9 mouse cellular contexts compared by ENCODE assay signal in genomic region chr5:147050816-147051499, GRCm38 (mm10). TPM values are rescaled to one million over a fixed set of nuclear protein-coding genes. Genes with fewer than 3 reads are reported as not detected.
DNase-seq lines count a peak whose midpoint lies in the region; ATAC-seq and TF ChIP-seq lines count a peak whose summit lies in the region.
"Had no signal": no experiment of that assay in that cellular context is flagged by ENCODE, and none has a peak within 500 bp of the region (broad histone marks: within the 10 kb centered on the region; RNA-seq: fewer than 3 reads in every experiment).

No protein-coding gene starts in this region.

- H3K27ac ChIP-seq in kidney, embryonic 16.5 days (ENCODE audit: low read length) = no peak overlapping the region
- peak overlapping the region; percentile 72 for H3K27ac ChIP-seq in liver, postnatal 0 days (ENCODE audit: low read depth)

- no peak for TF ChIP-seq CTCF in liver, postnatal 0 days (IDR thresholded peaks at IDR 0.05; ENCODE audit: low read depth)

- no peaks in the 10 kb centered on the region for H3K36me3 ChIP-seq in kidney, embryonic 16.5 days (ENCODE audit: insufficient read depth, low read length)
- H3K36me3 ChIP-seq in liver, postnatal 0 days (replicated peaks; ENCODE audit: insufficient read depth, low read length) = no peaks in the 10 kb centered on the region

- peaks cover 35% of the 10 kb centered on the region for H3K4me1 ChIP-seq in kidney, embryonic 16.5 days (ENCODE audit: insufficient read depth, low read length)
- peaks cover 46% of the 10 kb centered on the region for H3K4me1 ChIP-seq in liver, postnatal 0 days (ENCODE audit: insufficient read depth)

- H3K4me2 ChIP-seq in kidney, embryonic 16.5 days (replicated peaks; ENCODE audit: low read depth, low read length) = peak overlapping the region; percentile 6
- peak overlapping the region; percentile 51 for H3K4me2 ChIP-seq in liver, postnatal 0 days (ENCODE audit: low read depth, low read length)

- H3K4me3 ChIP-seq in kidney, embryonic 16.5 days (ENCODE audit: low read length) = no peak overlapping the region
- no peak overlapping the region for H3K4me3 ChIP-seq in liver, postnatal 0 days (ENCODE audit: low read depth, low read length)

- H3K9me3 ChIP-seq in kidney, embryonic 16.5 days (ENCODE audit: low read length) = no peaks in the 10 kb centered on the region
- no peaks in the 10 kb centered on the region for H3K9me3 ChIP-seq in liver, postnatal 0 days (ENCODE audit: low read length)

- no peak for TF ChIP-seq EP300 in liver, postnatal 0 days (IDR thresholded peaks at IDR 0.05; ENCODE audit: low read depth)

- 39% methylated on average over 13 of the region's 13 CpGs for WGBS in kidney, embryonic 16.5 days
- WGBS in liver, postnatal 0 days (ENCODE audit: insufficient replicate concordance) = 57% methylated on average over 13 of the region's 13 CpGs

- no peak for ATAC-seq in kidney, embryonic 16.5 days (ENCODE audit: low FRiP score, low TSS enrichment)
- ATAC-seq in activated CD4-positive, CD25-positive, alpha-beta regulatory T cell, adult 4 months = peak; percentile 72
- ATAC-seq in liver, postnatal 0 days = no peak
- ATAC-seq: forebrain, embryonic 14.5 days had no signal

- DNase-seq in kidney, adult 9 months = no peak
- peak; percentile 65 for DNase-seq in CD4-positive helper T cell, adult 2 months (ENCODE audit: low read depth, low spot score)
- DNase-seq in liver, postnatal 0 days = no peak
- DNase-seq in right cerebral cortex, postnatal 36 days (ENCODE audit: low spot score in 2 of 2) = no peak
- DNase-seq in gastrocnemius, adult 18-20 months (ENCODE audit: low spot score) = no peak
- DNase-seq: kidney, postnatal 4 days had no signal

- 0 out of 2 replicates have a peak, but pooled peaks cover 3% of the 10 kb centered on the region for H3K27me3 ChIP-seq in kidney, embryonic 16.5 days (ENCODE audit: insufficient read depth, low read length)
- no peaks in the 10 kb centered on the region for H3K27me3 ChIP-seq in liver, postnatal 0 days (ENCODE audit: insufficient read depth, low read length)

- H3K9ac ChIP-seq in kidney, embryonic 16.5 days (replicated peaks; ENCODE audit: low read length) = no peak overlapping the region
- peak overlapping the region; percentile 41; the same call in 1 of the 2 replicates for H3K9ac ChIP-seq in liver, postnatal 0 days (replicated peaks)

RNA-seq across cellular contexts. Expression of gene Lnx2, which starts 25.4 kb away (rescaled TPM):
- polyA plus RNA-seq in kidney, embryonic 16.5 days (2015; fragmentation: Nextera tagmentation; extraction: Ambion mirVana) = 16.0 and 17.9 TPM in 2 replicates
- polyA plus RNA-seq in activated CD4-positive, CD25-positive, alpha-beta regulatory T cell, adult 4 months (2017; shearing (Covaris generic)) = 10 to 100 TPM; 19.3 to 24.8 TPM
- polyA plus RNA-seq in liver, postnatal 0 days (2015; fragmentation: Nextera tagmentation; extraction: Ambion mirVana) = 5.4 and 6.9 TPM in 2 replicates
- 1 to 10 TPM; 2.2 to 2.5 TPM for total RNA-seq in gastrocnemius, adult 18-20 months (2021)

RNA-seq across cellular contexts. Expression of gene Polr1d, which starts 25.9 kb away (rescaled TPM):
- polyA plus RNA-seq in kidney, embryonic 16.5 days (2015; fragmentation: Nextera tagmentation; extraction: Ambion mirVana) = 137 and 142 TPM in 2 replicates
- polyA plus RNA-seq in activated CD4-positive, CD25-positive, alpha-beta regulatory T cell, adult 4 months (2017; shearing (Covaris generic)) = 100 to 1,000 TPM; 179 to 194 TPM
- 72.2 and 72.9 TPM in 2 replicates for polyA plus RNA-seq in liver, postnatal 0 days (2015; fragmentation: Nextera tagmentation; extraction: Ambion mirVana)
- total RNA-seq in gastrocnemius, adult 18-20 months (2021) = 10 to 100 TPM; 83.4 to 85.4 TPM
